Mouse (Mus musculus): Measurements from ENCODE around the gene Efs. TPM values are rescaled to one million over a fixed set of nuclear protein-coding genes. Genes with fewer than 3 reads are reported as not detected.
"Not testable (repeated sequence)": the region's sequence is repeated elsewhere in the genome, so short reads cannot be mapped to it uniquely, and the experiment has no call there.

Efs gene
- polyA plus RNA-seq, 1 experiment from 2014 or later, result 36.5 TPM

DNA sequence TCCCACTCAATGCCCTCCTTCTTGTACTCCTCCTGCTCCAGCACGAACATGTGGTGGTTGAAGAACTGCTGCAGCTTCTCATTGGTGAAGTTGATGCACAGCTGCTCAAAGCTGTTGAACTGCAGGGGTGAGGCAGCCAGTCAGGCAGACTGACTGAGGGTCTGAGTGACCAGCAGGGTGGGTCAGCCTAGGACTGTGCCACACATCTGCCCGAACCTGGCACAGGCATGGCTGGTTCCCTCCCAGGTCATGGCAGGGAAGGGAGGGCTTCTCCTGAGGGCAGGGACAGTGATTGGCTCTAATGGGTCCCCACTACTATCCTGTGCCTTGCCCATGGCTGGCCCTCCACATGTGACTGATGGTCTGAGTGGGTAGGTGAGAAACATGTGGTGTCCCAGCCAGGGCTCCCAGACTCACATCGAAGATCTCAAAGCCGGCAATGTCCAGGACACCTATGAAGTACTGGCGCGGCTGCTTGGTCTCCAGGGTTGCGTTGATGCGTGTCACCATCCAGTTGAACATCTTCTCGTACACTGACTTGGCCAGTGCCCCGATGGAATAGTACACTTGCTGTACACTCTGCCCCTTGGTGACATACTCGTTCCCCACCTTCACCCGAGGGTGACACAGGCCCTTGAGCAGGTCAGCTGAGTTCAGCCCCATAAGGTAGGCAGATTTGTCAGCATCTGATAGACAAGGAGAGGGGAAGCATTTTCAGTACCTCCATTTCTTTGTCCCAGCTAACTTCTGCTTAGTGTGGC lies 34.1 kb upstream of the Efs start:
- not testable (repeated sequence) for H3K27me3 ChIP-seq (ENCODE audit: insufficient read depth, poor library complexity, severe bottlenecking); DNase-seq (ENCODE audit: low spot score); H3K9me3 ChIP-seq; H3K27ac ChIP-seq; H3K36me3 ChIP-seq; H3K4me1 ChIP-seq (replicated peaks); H3K4me3 ChIP-seq
- 90% methylated on average over 12 of the region's 12 CpGs for WGBS

DNA sequence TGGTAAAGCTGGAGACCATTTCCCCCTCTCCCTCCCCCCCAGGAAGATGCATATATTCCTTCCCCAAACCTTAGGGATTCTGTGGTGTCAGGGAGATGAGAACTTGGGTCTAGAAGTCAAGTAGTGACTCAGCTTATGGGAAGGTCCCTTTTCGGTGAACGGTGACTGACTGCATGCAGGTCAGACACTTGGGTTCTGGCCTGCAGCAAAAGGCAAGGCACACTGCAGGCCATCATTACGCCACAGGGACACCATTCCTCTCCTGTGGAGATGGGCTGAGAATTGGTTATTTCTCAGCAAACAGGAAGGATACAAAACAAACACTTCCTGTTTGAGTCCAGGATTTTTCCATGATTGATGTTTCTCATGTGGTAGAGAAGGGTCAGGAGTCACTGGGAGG lies 33.3 kb upstream of the Efs start:
- Histone ChIP-seq H3K27ac (no peak overlapping the region), H3K4me3 (no peak overlapping the region)
- WGBS, result 84% methylated on average over 3 of the region's 3 CpGs

DNA sequence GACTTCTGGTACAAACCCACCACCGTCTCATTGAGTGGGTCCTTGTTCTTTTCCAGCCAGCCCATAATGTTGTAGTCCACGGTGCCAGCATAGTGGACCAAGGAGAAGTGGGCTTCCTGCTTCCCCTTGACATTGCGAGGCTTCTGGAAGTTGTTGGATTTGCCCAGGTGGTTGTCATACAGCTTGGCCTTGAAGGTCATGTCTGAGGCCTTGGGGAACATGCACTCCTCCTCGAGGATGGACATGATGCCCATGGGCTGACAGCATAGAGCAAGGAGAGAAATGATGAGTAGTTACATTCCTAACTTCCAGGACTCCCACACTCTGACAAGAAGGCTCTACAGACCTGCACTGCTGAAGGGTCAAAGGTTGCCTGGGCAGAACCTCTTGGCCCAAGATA lies 32.6 kb upstream of the Efs start:
- H3K36me3 ChIP-seq, result no peaks in the 10 kb centered on the region
- no peak for DNase-seq (ENCODE audit: low spot score)
- no peaks in the 10 kb centered on the region; the same call in 1 of the 2 replicates for H3K27me3 ChIP-seq (ENCODE audit: insufficient read depth, poor library complexity, severe bottlenecking)
- H3K9me3 ChIP-seq, result no peaks in the 10 kb centered on the region
- no peak overlapping the region for H3K4me3 ChIP-seq
- no peak overlapping the region for H3K27ac ChIP-seq
- 82% methylated on average over 4 of the region's 4 CpGs for WGBS
- H3K4me1 ChIP-seq (replicated peaks), result peaks cover 10% of the 10 kb centered on the region

More for the DNA sequence above, 33.3 kb upstream of the Efs start:
- no peaks in the 10 kb centered on the region for H3K36me3 ChIP-seq
- peaks cover 10% of the 10 kb centered on the region for H3K4me1 ChIP-seq (replicated peaks)
- H3K27me3 ChIP-seq (ENCODE audit: insufficient read depth, poor library complexity, severe bottlenecking), result no peaks in the 10 kb centered on the region; the same call in 1 of the 2 replicates
- DNase-seq (ENCODE audit: low spot score), result no peak
- no peaks in the 10 kb centered on the region for H3K9me3 ChIP-seq

DNA sequence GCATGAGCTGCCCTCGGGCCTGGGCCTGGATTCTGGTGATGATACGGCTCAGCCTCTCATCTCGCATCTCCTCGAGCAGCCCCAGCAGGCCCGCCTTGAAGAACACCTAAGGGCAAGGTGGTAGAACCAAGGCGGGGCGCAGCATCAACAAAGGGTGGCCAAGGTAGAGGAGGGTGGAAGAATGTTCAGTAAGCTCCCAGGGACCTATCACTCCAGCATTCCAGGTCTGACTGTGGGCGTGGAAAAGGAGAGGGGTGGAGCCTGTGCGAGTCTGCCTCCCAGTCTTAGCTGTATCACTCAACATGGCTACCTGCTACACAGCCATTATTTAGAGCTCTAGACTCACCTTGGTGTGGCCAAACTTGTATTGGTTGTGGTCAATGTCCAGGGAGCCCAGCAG lies 30.6 kb upstream of the Efs start:
- Histone ChIP-seq H3K27me3 (ENCODE audit: insufficient read depth, poor library complexity, severe bottlenecking) (no peaks in the 10 kb centered on the region; the same call in 1 of the 2 replicates), H3K9me3 (no peaks in the 10 kb centered on the region), H3K27ac (no peak overlapping the region), H3K36me3 (no peaks in the 10 kb centered on the region), H3K4me1 (replicated peaks) (peaks cover 10% of the 10 kb centered on the region), H3K4me3 (no peak overlapping the region)
- WGBS, result 86% methylated on average over 9 of the region's 9 CpGs
- DNase-seq (ENCODE audit: low spot score), result no peak

DNA sequence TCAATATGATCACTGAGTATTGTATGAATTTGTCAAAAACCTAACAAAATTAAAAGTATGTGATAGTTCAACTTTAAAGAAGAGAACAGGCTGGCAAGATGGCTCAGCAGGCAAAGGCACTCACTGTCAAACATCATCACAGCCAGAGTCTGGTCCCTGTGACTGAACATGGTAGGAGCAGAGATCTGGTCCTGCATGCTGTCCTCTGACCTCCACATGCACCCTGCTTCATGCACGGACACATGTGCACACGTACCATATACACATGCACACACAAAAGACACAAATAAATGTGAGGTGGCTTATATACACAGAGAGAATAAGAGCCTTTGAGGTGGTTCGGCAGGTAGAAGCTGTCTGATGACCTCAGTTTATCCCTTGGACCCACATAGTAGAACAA lies 29.6 kb upstream of the Efs start:
- Histone ChIP-seq H3K27me3 (ENCODE audit: insufficient read depth, poor library complexity, severe bottlenecking) (0 out of 2 replicates have a peak, but pooled peaks cover under 1% of the 10 kb centered on the region), H3K9me3 (no peaks in the 10 kb centered on the region), H3K4me1 (replicated peaks) (peaks cover 2% of the 10 kb centered on the region; the same call in 1 of the 2 replicates), H3K36me3 (no peaks in the 10 kb centered on the region), H3K4me3 (no peak overlapping the region), H3K27ac (no peak overlapping the region)
- DNase-seq (ENCODE audit: low spot score), result no peak
- WGBS, result 89% methylated on average over 3 of the region's 3 CpGs

DNA sequence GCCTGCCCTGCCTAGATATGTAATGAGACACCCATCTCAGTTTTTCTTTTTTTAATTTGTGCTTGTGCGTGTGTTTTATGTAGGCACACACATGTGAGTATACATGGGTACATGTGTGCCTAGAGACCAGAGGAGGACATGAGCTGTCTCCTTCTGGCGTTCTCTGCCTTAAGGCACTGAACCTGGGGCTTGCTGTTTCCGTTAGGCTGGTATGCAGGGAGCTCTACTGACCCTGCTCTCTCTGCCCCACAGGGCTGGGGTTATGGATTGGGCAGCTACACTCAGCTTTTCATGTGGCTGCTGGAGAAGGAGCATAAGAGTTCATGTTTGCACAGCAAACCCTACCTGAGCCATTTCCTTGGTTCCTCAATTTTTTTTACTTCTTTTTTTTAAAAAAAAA lies 28.5 kb upstream of the Efs start:
- Histone ChIP-seq H3K4me3 (no peak overlapping the region), H3K4me1 (replicated peaks) (no peaks in the 10 kb centered on the region), H3K27me3 (ENCODE audit: insufficient read depth, poor library complexity, severe bottlenecking) (0 out of 2 replicates have a peak, but pooled peaks cover 3% of the 10 kb centered on the region), H3K27ac (no peak overlapping the region), H3K36me3 (no peaks in the 10 kb centered on the region), H3K9me3 (no peaks in the 10 kb centered on the region)
- no peak for DNase-seq (ENCODE audit: low spot score)
- 78% methylated on average over 3 of the region's 3 CpGs for WGBS

DNA sequence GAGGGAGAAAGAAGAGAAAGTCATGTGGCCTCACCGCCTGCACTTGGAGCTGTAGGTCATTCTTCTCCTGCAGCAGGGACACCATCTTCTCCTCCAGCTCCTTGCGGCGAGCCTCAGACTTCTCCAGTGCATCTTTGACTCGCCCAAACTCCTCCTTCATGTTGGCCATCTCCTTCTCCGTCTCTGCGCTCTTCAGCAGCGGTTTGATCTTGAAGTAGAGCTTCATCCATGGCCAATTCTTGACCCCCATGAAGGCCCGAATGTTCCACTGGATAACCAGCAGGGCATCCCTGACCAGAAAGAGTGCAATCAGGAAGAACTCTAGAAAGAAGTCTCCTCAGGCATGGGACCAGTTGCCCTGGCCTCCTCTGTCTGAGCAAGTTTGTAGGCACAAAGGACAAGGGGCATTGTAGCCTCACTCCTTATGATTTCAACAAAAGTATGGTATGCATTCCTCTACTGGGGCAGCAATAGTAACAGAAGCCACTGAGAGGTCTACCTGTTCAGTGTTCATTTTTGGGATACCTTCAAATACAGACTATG lies 27.8 kb upstream of the Efs start:
- peaks cover 6% of the 10 kb centered on the region; the same call in 1 of the 2 replicates for H3K27me3 ChIP-seq (ENCODE audit: insufficient read depth, poor library complexity, severe bottlenecking)
- no peak overlapping the region for H3K27ac ChIP-seq
- no peak for DNase-seq (ENCODE audit: low spot score)
- H3K4me3 ChIP-seq, result no peak overlapping the region
- no peaks in the 10 kb centered on the region for H3K36me3 ChIP-seq
- no peaks in the 10 kb centered on the region for H3K9me3 ChIP-seq
- H3K4me1 ChIP-seq (replicated peaks), result no peaks in the 10 kb centered on the region
- 89% methylated on average over 8 of the region's 8 CpGs for WGBS

DNA sequence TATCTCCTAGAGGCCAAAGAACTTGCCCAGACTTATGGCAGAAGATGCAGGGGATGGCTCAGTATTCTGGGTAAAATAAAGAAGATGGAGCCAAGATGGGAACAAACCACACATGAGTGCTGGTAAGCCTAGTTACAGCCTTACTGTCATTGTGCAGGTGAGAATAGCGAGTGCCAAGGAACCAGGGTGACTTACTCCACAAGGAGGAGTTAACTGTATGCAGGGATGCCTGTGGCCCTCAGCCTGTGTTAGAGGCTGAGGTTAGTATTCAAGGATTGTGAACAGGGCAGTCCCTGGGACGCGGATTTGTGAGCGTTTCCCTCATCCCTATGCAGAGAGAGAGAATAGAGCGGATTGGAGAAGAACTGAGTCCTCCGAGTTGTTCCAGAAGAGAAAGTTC lies 25.7 kb upstream of the Efs start:
- 88% methylated on average over 6 of the region's 6 CpGs for WGBS
- no peaks in the 10 kb centered on the region for H3K4me1 ChIP-seq (replicated peaks)
- no peaks in the 10 kb centered on the region for H3K9me3 ChIP-seq
- DNase-seq (ENCODE audit: low spot score), result no peak
- H3K27ac ChIP-seq, result no peak overlapping the region
- H3K4me3 ChIP-seq, result no peak overlapping the region
- no peaks in the 10 kb centered on the region for H3K36me3 ChIP-seq
- peaks cover 6% of the 10 kb centered on the region; the same call in 1 of the 2 replicates for H3K27me3 ChIP-seq (ENCODE audit: insufficient read depth, poor library complexity, severe bottlenecking)

DNA sequence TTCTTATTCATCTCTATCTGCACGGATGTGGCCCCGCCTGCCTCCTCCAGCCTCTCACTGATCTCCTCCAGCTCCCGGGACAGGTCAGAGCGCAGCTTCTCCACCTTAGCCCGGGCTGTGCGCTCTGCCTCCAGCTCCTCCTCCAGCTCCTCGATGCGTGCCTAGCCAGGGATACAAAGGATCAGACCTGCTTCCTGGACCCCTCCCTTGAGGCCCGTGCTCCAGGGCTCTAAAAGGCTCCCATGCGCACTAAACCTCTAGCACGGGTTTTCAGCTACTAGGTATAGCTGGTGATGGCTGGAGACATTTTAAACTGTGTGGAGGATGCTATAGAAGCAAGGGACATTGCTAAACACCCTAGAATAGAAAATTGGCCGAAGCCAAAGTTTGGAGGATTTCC lies 24.6 kb upstream of the Efs start:
- Histone ChIP-seq H3K9me3 (no peaks in the 10 kb centered on the region), H3K4me1 (replicated peaks) (no peaks in the 10 kb centered on the region), H3K27me3 (ENCODE audit: insufficient read depth, poor library complexity, severe bottlenecking) (peaks cover 6% of the 10 kb centered on the region; the same call in 1 of the 2 replicates), H3K36me3 (no peaks in the 10 kb centered on the region), H3K27ac (no peak overlapping the region), H3K4me3 (no peak overlapping the region)
- DNase-seq (ENCODE audit: low spot score), result no peak
- 64% methylated on average over 12 of the region's 12 CpGs for WGBS

DNA sequence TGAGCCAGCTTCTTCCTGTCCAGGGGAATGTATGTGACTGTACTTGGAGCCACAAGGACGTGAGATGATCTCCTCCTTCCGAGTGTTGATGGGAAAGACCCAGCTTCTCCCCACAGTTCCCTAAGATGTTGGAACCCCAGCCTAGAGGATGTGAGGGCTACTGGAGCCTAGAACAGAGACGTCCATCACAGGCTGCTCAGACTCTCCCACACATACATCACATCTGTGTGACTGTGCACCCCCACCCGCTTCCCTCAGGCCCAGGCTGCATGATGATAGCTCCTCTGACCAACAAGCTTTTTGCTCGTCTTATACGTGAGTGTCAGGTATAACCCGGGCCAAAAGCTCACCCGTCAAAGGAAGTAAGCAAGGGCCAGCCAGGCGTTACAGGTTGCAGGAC lies 22.9 kb upstream of the Efs start:
- Histone ChIP-seq H3K4me1 (replicated peaks) (no peaks in the 10 kb centered on the region), H3K4me3 (no peak overlapping the region), H3K27me3 (ENCODE audit: insufficient read depth, poor library complexity, severe bottlenecking) (peaks cover 6% of the 10 kb centered on the region; the same call in 1 of the 2 replicates), H3K36me3 (no peaks in the 10 kb centered on the region), H3K9me3 (no peaks in the 10 kb centered on the region), H3K27ac (no peak overlapping the region)
- no peak for DNase-seq (ENCODE audit: low spot score)
- 92% methylated on average over 9 of the region's 9 CpGs for WGBS

DNA sequence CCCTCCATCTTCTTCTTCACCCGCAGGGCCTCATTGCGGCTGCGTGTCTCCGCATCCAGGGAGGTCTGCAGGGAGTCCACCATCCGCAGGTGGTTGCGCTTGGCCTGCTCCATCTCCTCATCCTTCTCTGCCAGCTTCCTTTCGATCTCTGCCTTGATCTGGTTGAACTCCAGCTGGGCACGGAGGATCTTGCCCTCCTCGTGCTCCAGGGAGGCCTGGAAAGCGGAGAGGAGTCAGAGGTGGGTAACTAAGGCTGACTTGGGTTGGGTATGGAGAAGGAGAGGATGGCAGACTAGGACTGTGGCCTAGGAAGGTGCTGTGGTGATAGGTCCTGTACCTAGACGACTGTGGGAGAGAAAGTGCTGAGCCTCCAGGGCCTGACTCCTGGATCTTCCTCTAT lies 21.1 kb upstream of the Efs start:
- H3K36me3 ChIP-seq; DNase-seq (ENCODE audit: low spot score); H3K27me3 ChIP-seq (ENCODE audit: insufficient read depth, poor library complexity, severe bottlenecking); H3K4me3 ChIP-seq; H3K9me3 ChIP-seq; H3K27ac ChIP-seq; H3K4me1 ChIP-seq (replicated peaks): not testable (repeated sequence)
- 89% methylated on average over 11 of the region's 11 CpGs for WGBS

DNA sequence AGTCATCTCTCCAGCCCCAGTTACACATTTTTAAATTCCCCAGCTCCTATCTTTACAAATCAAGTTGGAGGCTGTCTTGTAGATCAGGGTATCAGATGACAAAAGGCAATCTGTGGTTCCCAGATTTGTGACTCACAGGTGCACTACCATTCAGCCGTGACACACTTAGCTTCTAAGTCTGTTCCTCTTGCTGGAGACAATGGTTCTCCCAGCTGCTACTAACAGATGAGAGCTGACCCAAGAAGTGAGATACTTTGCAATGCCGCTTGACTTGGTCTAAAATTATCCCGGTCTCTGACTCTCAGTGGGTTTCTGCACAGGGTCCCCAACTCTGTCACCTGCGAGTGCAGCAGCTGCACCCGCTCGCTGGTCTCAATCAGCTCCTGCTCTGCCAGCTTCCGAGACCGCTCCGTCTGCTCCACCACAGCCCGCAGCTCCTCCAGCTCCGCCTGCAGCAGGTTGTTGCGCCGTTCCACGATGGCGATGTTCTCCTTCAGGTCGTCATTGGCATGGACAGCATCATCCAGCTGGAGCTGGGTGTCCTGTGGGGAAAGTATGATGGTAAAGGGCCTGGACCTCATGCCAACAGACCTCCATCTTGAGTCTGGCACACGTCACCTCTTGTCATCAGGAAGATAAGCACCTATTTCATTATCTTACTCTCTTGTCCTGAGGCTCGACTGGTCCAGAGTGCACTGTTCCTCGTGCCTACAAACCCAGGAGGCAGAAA lies 20.2 kb upstream of the Efs start:
- no peak overlapping the region for H3K4me3 ChIP-seq
- peaks cover 6% of the 10 kb centered on the region; the same call in 1 of the 2 replicates for H3K27me3 ChIP-seq (ENCODE audit: insufficient read depth, poor library complexity, severe bottlenecking)
- no peaks in the 10 kb centered on the region for H3K9me3 ChIP-seq
- no peaks in the 10 kb centered on the region for H3K4me1 ChIP-seq (replicated peaks)
- H3K36me3 ChIP-seq, result no peaks in the 10 kb centered on the region
- WGBS, result 86% methylated on average over 19 of the region's 19 CpGs
- no peak for DNase-seq (ENCODE audit: low spot score)
- H3K27ac ChIP-seq, result no peak overlapping the region

DNA sequence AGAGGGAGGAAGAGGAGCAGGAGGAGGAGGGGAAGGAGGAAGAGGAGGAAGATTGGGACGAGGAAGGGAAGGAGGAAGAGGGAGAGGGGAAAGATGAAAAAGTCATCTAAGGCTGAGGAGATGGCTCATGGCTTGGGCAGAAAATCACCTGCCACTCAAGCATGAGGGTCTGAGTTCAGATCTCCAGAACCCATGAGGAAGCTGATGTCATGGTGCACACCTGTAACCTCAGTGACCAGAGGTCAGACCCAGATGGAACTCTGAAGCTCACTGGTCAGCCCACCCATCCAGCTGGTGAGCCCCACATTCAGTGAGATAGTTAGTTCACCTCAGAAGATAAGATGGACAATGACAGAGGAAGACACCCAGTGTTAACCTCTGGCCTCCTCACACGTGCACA lies 19.0 kb upstream of the Efs start:
- H3K27me3 ChIP-seq (ENCODE audit: insufficient read depth, poor library complexity, severe bottlenecking), result peaks cover 3% of the 10 kb centered on the region; the same call in 1 of the 2 replicates
- H3K27ac ChIP-seq, result no peak overlapping the region
- 84% methylated on average over 2 of the region's 2 CpGs for WGBS
- H3K36me3 ChIP-seq, result no peaks in the 10 kb centered on the region
- H3K4me3 ChIP-seq, result no peak overlapping the region
- H3K9me3 ChIP-seq, result no peaks in the 10 kb centered on the region
- DNase-seq (ENCODE audit: low spot score), result no peak
- H3K4me1 ChIP-seq (replicated peaks), result no peaks in the 10 kb centered on the region
